Mouse (Mus musculus): ENCODE results near the gene Pdf.

- TF ChIP-seq POLR2A (IDR thresholded peaks at IDR 0.05; ENCODE audit: insufficient read depth, low read depth, low read length) (no peak), CTCF (IDR thresholded peaks at IDR 0.05) (no peak)
These were observed 49.3 kb downstream of the Pdf start for GRCm38 (mm10) chr8:106999068-106999467.

All from heart, adult 2 months (tissue).